Mouse (Mus musculus): ENCODE measurements around the gene Nkx6-1.

Nkx6-1 gene

GRCm38 (mm10) chr5:101664945-101665615 is at the start of gene Nkx6-1:
Nkx6-1 (minus strand) TSS chr5:101664996.
- DNase-seq (ENCODE audit: low read depth, low spot score), result no peak

GRCm38 (mm10) chr5:101713064-101713613 is 48.3 kb upstream of the Nkx6-1 start:
- no peak for DNase-seq (ENCODE audit: low read depth, low spot score)

GRCm38 (mm10) chr5:101703374-101704260 is 38.8 kb upstream of the Nkx6-1 start:
- no peak for DNase-seq (ENCODE audit: low read depth, low spot score)

- DNase-seq (ENCODE audit: low read depth, low spot score), result no peak
Observed at GRCm38 (mm10) chr5:101702636-101703035, 37.8 kb upstream of the Nkx6-1 start.

GRCm38 (mm10) chr5:101700607-101701006 is 35.8 kb upstream of the Nkx6-1 start:
- peak; percentile 1 for DNase-seq (ENCODE audit: low read depth, low spot score)

- DNase-seq (ENCODE audit: low read depth, low spot score), result no peak
Observed at GRCm38 (mm10) chr5:101688581-101688980, 23.8 kb upstream of the Nkx6-1 start.

- no peak for DNase-seq (ENCODE audit: low read depth, low spot score)
Observed at GRCm38 (mm10) chr5:101683340-101683739, 18.5 kb upstream of the Nkx6-1 start.

- DNase-seq (ENCODE audit: low read depth, low spot score), result no peak
Observed at GRCm38 (mm10) chr5:101680338-101680737, 15.5 kb upstream of the Nkx6-1 start.

GRCm38 (mm10) chr5:101669381-101669780 is 4.6 kb upstream of the Nkx6-1 start:
- DNase-seq (ENCODE audit: low read depth, low spot score), result no peak

GRCm38 (mm10) chr5:101668475-101668874 is 3.7 kb upstream of the Nkx6-1 start:
- no peak for DNase-seq (ENCODE audit: low read depth, low spot score)

- DNase-seq (ENCODE audit: low read depth, low spot score), result no peak
Observed at GRCm38 (mm10) chr5:101668028-101668427, 3.2 kb upstream of the Nkx6-1 start.

- DNase-seq (ENCODE audit: low read depth, low spot score), result no peak
Observed at GRCm38 (mm10) chr5:101667263-101667990, 2.6 kb upstream of the Nkx6-1 start.

GRCm38 (mm10) chr5:101666713-101667112 is 1.9 kb upstream of the Nkx6-1 start:
- DNase-seq (ENCODE audit: low read depth, low spot score), result no peak

- DNase-seq (ENCODE audit: low read depth, low spot score), result no peak
Observed at GRCm38 (mm10) chr5:101666091-101666490, 1.3 kb upstream of the Nkx6-1 start.

GRCm38 (mm10) chr5:101664423-101664921 is 324 bp downstream of the Nkx6-1 start:
- no peak for DNase-seq (ENCODE audit: low read depth, low spot score)

- no peak for DNase-seq (ENCODE audit: low read depth, low spot score)
Observed at GRCm38 (mm10) chr5:101663621-101664422, 974 bp downstream of the Nkx6-1 start.

GRCm38 (mm10) chr5:101663176-101663575 is 1.6 kb downstream of the Nkx6-1 start:
- DNase-seq (ENCODE audit: low read depth, low spot score), result no peak

GRCm38 (mm10) chr5:101662485-101662884 is 2.3 kb downstream of the Nkx6-1 start:
- no peak for DNase-seq (ENCODE audit: low read depth, low spot score)

GRCm38 (mm10) chr5:101661561-101662211 is 3.1 kb downstream of the Nkx6-1 start:
- DNase-seq (ENCODE audit: low read depth, low spot score), result no peak

- DNase-seq (ENCODE audit: low read depth, low spot score), result no peak
Observed at GRCm38 (mm10) chr5:101660666-101661065, 4.1 kb downstream of the Nkx6-1 start.
